In genomic region chr1:75444208-75444607, GRCm38 (mm10) we compare ENCODE assay signal across 16 mouse cellular contexts. TPM values are rescaled to one million over a fixed set of nuclear protein-coding genes. Genes with fewer than 3 reads are reported as not detected.
DNase-seq lines count a peak whose midpoint lies in the region; ATAC-seq and TF ChIP-seq lines count a peak whose summit lies in the region.
"Had no signal": no experiment of that assay in that cellular context is flagged by ENCODE, and none has a peak within 500 bp of the region (broad histone marks: within the 10 kb centered on the region; RNA-seq: fewer than 3 reads in every experiment).

No protein-coding gene starts in this region.

- ATAC-seq in hindbrain, embryonic 13.5 days (ENCODE audit: low FRiP score): no peak
- no peak for ATAC-seq in neural tube, embryonic 14.5 days (ENCODE audit: low read depth)

- H3K9me3 ChIP-seq in hindbrain, embryonic 13.5 days: no peaks in the 10 kb centered on the region
- no peaks in the 10 kb centered on the region for H3K9me3 ChIP-seq in neural tube, embryonic 14.5 days (ENCODE audit: control insufficient read depth, low read length)

- DNase-seq in embryo, embryonic 10.5 days (ENCODE audit: low spot score): peak; percentile 51
- DNase-seq in embryo, embryonic 11 days: no peak
- DNase-seq in layer of hippocampus, adult 2 months (ENCODE audit: low spot score in 2 of 2): no peak
- no peak for DNase-seq in layer of hippocampus, adult 18-20 months (ENCODE audit: low spot score in 2 of 2)
- no peak for DNase-seq in frontal cortex, postnatal 25 days (ENCODE audit: low spot score in 2 of 2)
- DNase-seq in right cerebral cortex, postnatal 25 days: no peak
- DNase-seq: gastrocnemius, postnatal 36 days; heart, postnatal 14 days; kidney, postnatal 10 days; spleen, adult 18-20 months had no signal

- H3K4me2 ChIP-seq in hindbrain, embryonic 13.5 days: peak overlapping the region; percentile 13; the same call in 1 of the 2 replicates
- H3K4me2 ChIP-seq in neural tube, embryonic 14.5 days (ENCODE audit: low read depth, low read length): peak overlapping the region; percentile 25; the same call in 1 of the 2 replicates

- peak overlapping the region; percentile 86 for H3K27ac ChIP-seq in layer of hippocampus, adult 2 months
- H3K27ac ChIP-seq in hindbrain, embryonic 13.5 days: peak overlapping the region; percentile 93
- H3K27ac ChIP-seq in neural tube, embryonic 14.5 days (ENCODE audit: low read depth, low read length): peak overlapping the region; percentile 80
- H3K27ac ChIP-seq: macrophage had no signal

- TF ChIP-seq CTCF in layer of hippocampus, adult 2 months (conservative IDR thresholded peaks at IDR 0.05): no peak; the same call in none of the 2 replicates

- H3K27me3 ChIP-seq in hindbrain, embryonic 13.5 days: peaks cover 15% of the 10 kb centered on the region
- H3K27me3 ChIP-seq in neural tube, embryonic 14.5 days (ENCODE audit: control insufficient read depth, insufficient read depth, low read length): no peaks in the 10 kb centered on the region

- H3K4me1 ChIP-seq in hindbrain, embryonic 13.5 days (replicated peaks): peaks cover 89% of the 10 kb centered on the region
- peaks cover 70% of the 10 kb centered on the region for H3K4me1 ChIP-seq in neural tube, embryonic 14.5 days (ENCODE audit: control insufficient read depth, insufficient read depth, low read length)

- H3K36me3 ChIP-seq in hindbrain, embryonic 13.5 days: peaks cover 8% of the 10 kb centered on the region
- no peaks in the 10 kb centered on the region for H3K36me3 ChIP-seq in neural tube, embryonic 14.5 days (ENCODE audit: control insufficient read depth, insufficient read depth, low read length)

- no peak overlapping the region for H3K4me3 ChIP-seq in layer of hippocampus, adult 2 months
- no peak overlapping the region for H3K4me3 ChIP-seq in hindbrain, embryonic 13.5 days
- H3K4me3 ChIP-seq in neural tube, embryonic 14.5 days (ENCODE audit: low read depth, low read length): no peak overlapping the region
- H3K4me3 ChIP-seq: erythroblast, embryonic 14.5 days had no signal

- H3K9ac ChIP-seq in hindbrain, embryonic 13.5 days: peak overlapping the region; percentile 51; the same call in 1 of the 2 replicates
- H3K9ac ChIP-seq in neural tube, embryonic 14.5 days (replicated peaks; ENCODE audit: low read depth, low read length): no peak overlapping the region

- 16% methylated on average over 3 of the region's 3 CpGs for WGBS in hindbrain, embryonic 13.5 days
- 21% methylated on average over 3 of the region's 3 CpGs for WGBS in neural tube, embryonic 14.5 days

RNA-seq across cellular contexts. Expression of gene Asic4, which starts 6.0 kb away (rescaled TPM):
- 1 to 10 TPM; 5.5 to 7.1 TPM for total RNA-seq in layer of hippocampus, adult 2 months (2021)
- total RNA-seq in layer of hippocampus, adult 18-20 months (2021): 1 to 10 TPM; 7.3 to 8.1 TPM
- polyA plus RNA-seq in hindbrain, embryonic 13.5 days (2015; fragmentation: Nextera tagmentation; extraction: Ambion mirVana): 25.9 and 29.3 TPM in 2 replicates
- polyA plus RNA-seq in neural tube, embryonic 14.5 days (2014; fragmentation: Nextera tagmentation; extraction: Ambion mirVana): 4.7 and 6.9 TPM in 2 replicates
- total RNA-seq: gastrocnemius, postnatal 36 days; heart, postnatal 14 days; liver, adult 2 months; neutrophil, adult 5-6 weeks had no signal
- polyA plus RNA-seq: erythroblast, embryonic 14.5 days; liver, adult 2 months; macrophage had no signal

RNA-seq across cellular contexts. Expression of gene Gmppa, which starts 8.5 kb away (rescaled TPM):
- total RNA-seq in layer of hippocampus, adult 2 months (2021): 10 to 100 TPM; 72.9 to 76.0 TPM
- 10 to 100 TPM; 66.4 to 69.1 TPM for total RNA-seq in layer of hippocampus, adult 18-20 months (2021)
- polyA plus RNA-seq in hindbrain, embryonic 13.5 days (2015; fragmentation: Nextera tagmentation; extraction: Ambion mirVana): 84.0 and 84.4 TPM in 2 replicates
- 58.6 and 64.5 TPM in 2 replicates for polyA plus RNA-seq in neural tube, embryonic 14.5 days (2014; fragmentation: Nextera tagmentation; extraction: Ambion mirVana)

RNA-seq across cellular contexts. Expression of gene Chpf, which starts 34.9 kb away (rescaled TPM):
- 10 to 100 TPM; 80.5 to 86.6 TPM for total RNA-seq in layer of hippocampus, adult 2 months (2021)
- 10 to 100 TPM; 90.3 to 91.5 TPM for total RNA-seq in layer of hippocampus, adult 18-20 months (2021)
- polyA plus RNA-seq in hindbrain, embryonic 13.5 days (2015; fragmentation: Nextera tagmentation; extraction: Ambion mirVana): 32.4 and 33.8 TPM in 2 replicates
- 44.7 and 45.4 TPM in 2 replicates for polyA plus RNA-seq in neural tube, embryonic 14.5 days (2014; fragmentation: Nextera tagmentation; extraction: Ambion mirVana)

RNA-seq across cellular contexts. Expression of gene Tmem198, which starts 35.1 kb away (rescaled TPM):
- 10 to 100 TPM; 64.0 to 65.4 TPM for total RNA-seq in layer of hippocampus, adult 2 months (2021)
- total RNA-seq in layer of hippocampus, adult 18-20 months (2021): 10 to 100 TPM; 68.6 to 70.6 TPM
- 43.7 and 45.0 TPM in 2 replicates for polyA plus RNA-seq in hindbrain, embryonic 13.5 days (2015; fragmentation: Nextera tagmentation; extraction: Ambion mirVana)
- 34.0 and 38.3 TPM in 2 replicates for polyA plus RNA-seq in neural tube, embryonic 14.5 days (2014; fragmentation: Nextera tagmentation; extraction: Ambion mirVana)
- polyA plus RNA-seq: macrophage had no signal
